Mouse (Mus musculus) CH12.LX (cell line): ENCODE data around the gene Nid2. TPM values are rescaled to one million over a fixed set of nuclear protein-coding genes. Genes with fewer than 3 reads are reported as not detected.

Experiments used
- DNase-seq: peaks from one replicate; pipeline ENCODE4 v3.0.0-alpha.2; 2013; ENCODE audit errors: extremely low read depth
- H3K27ac ChIP-seq: 2 replicates; pipeline ENCODE4 v1.5.1; 2012; ENCODE audit warnings: low read depth, mild to moderate bottlenecking, control low read depth, moderate library complexity; ENCODE audit not compliant: insufficient read depth
- H3K27me3 ChIP-seq: replicated peaks from 2 replicates; pipeline ENCODE3; 2012; ENCODE audit warnings: inconsistent platforms
- H3K36me3 ChIP-seq, 2 experiments: replicated peaks in 1 of 2; 2 replicates each; pipeline versions ENCODE3 to v1.6.1; 2012; ENCODE audit warnings: inconsistent platforms in 1 of 2, low read length in 1 of 2, mild to moderate bottlenecking in 1 of 2, mixed read lengths in 1 of 2, moderate library complexity in 1 of 2; ENCODE audit not compliant: control insufficient read depth in 1 of 2, insufficient read depth in 1 of 2
- H3K4me1 ChIP-seq, 2 experiments: 2 replicates each; pipeline ENCODE4 v1.6.1; 2012; ENCODE audit warnings: inconsistent platforms in 1 of 2, moderate library complexity in 1 of 2; ENCODE audit not compliant: insufficient read depth in 2 of 2, control insufficient read depth in 1 of 2
- H3K4me2 ChIP-seq: 2 replicates; pipeline ENCODE4 v1.6.1; 2012; ENCODE audit warnings: low read depth, mild to moderate bottlenecking, control low read depth; ENCODE audit not compliant: poor library complexity, insufficient read depth, severe bottlenecking
- H3K4me3 ChIP-seq, 3 experiments: fragments of 150-350 bp in 1 of 3; sonication (generic) in 1 of 3; replicated peaks in 1 of 3; 2 replicates each; pipeline versions ENCODE3 to v1.5.1; 2011 to 2012; ENCODE audit warnings: low read depth in 2 of 3, low read length in 2 of 3, mild to moderate bottlenecking in 2 of 3, moderate library complexity in 2 of 3, control low read depth in 1 of 3, improper control_type of control experiment in 1 of 3, inconsistent platforms in 1 of 3, mixed read lengths in 1 of 3; ENCODE audit not compliant: poor library complexity in 1 of 3
- H3K79me2 ChIP-seq: replicated peaks from 2 replicates; pipeline ENCODE4 v1.6.1; 2012; ENCODE audit warnings: mild to moderate bottlenecking, moderate library complexity; ENCODE audit not compliant: control insufficient read depth, poor library complexity, insufficient read depth, severe bottlenecking; ENCODE audit errors: extremely low read depth
- H3K9ac ChIP-seq: 2 replicates; pipeline ENCODE4 v1.6.1; 2012; ENCODE audit warnings: low read depth, mild to moderate bottlenecking, control low read depth, moderate library complexity; ENCODE audit not compliant: insufficient read depth
- H3K9me3 ChIP-seq: replicated peaks from 2 replicates; pipeline ENCODE3; 2012; ENCODE audit warnings: low read length, inconsistent platforms, mixed read lengths
- CHD1 ChIP-seq: IDR thresholded peaks from 2 replicates; pipeline ENCODE4 v1.6.1; 2012; ENCODE audit warnings: low read depth, low read length, improper control_type of control experiment, inconsistent platforms
- CHD2 ChIP-seq: IDR thresholded peaks from 2 replicates; pipeline ENCODE4 v1.6.1; 2011; ENCODE audit warnings: low read length, improper control_type of control experiment
- E2F4 ChIP-seq: IDR thresholded peaks from 2 replicates; pipeline ENCODE4 v1.6.1; 2011; ENCODE audit warnings: low read depth, low read length, improper control_type of control experiment; ENCODE audit not compliant: insufficient replicate concordance
- ELF1 ChIP-seq: IDR thresholded peaks from 2 replicates; pipeline ENCODE4 v1.6.1; 2014; ENCODE audit warnings: low read depth, mild to moderate bottlenecking, inconsistent platforms, low read length, improper control_type of control experiment
- EP300 ChIP-seq: IDR thresholded peaks from 2 replicates; pipeline ENCODE4 v1.6.1; 2011; ENCODE audit warnings: low read length, improper control_type of control experiment
- ETS1 ChIP-seq: conservative IDR thresholded peaks from 2 replicates; pipeline ENCODE4 v1.6.1; 2012; ENCODE audit warnings: low read depth, mild to moderate bottlenecking, inconsistent platforms, low read length, improper control_type of control experiment, moderate library complexity
- GABPA ChIP-seq: IDR thresholded peaks from 2 replicates; pipeline ENCODE4 v1.6.1; 2012; ENCODE audit warnings: low read depth, low read length, improper control_type of control experiment, inconsistent platforms; ENCODE audit not compliant: insufficient replicate concordance
- HCFC1 ChIP-seq: IDR thresholded peaks from 2 replicates; pipeline ENCODE4 v1.6.1; 2012; ENCODE audit warnings: low read depth, mild to moderate bottlenecking, inconsistent platforms, low read length, improper control_type of control experiment
- IRF4 ChIP-seq: IDR thresholded peaks from 2 replicates; pipeline ENCODE4 v1.6.1; 2014; ENCODE audit warnings: low read depth, mild to moderate bottlenecking, inconsistent platforms, low read length, improper control_type of control experiment
- JUN ChIP-seq: IDR thresholded peaks from 2 replicates; pipeline ENCODE4 v1.6.1; 2011; ENCODE audit warnings: low read depth, mild to moderate bottlenecking, low read length, improper control_type of control experiment, moderate library complexity; ENCODE audit not compliant: insufficient read depth
- JUND ChIP-seq: conservative IDR thresholded peaks from 2 replicates; pipeline ENCODE4 v1.6.1; 2011; ENCODE audit warnings: low read depth, low read length, improper control_type of control experiment
- KAT2A ChIP-seq: IDR thresholded peaks from 2 replicates; pipeline ENCODE4 v1.6.1; 2012; ENCODE audit warnings: low read length, improper control_type of control experiment, inconsistent platforms; ENCODE audit not compliant: insufficient replicate concordance
- MAX ChIP-seq: IDR thresholded peaks from 2 replicates; pipeline ENCODE4 v1.6.1; 2011; ENCODE audit warnings: low read length, improper control_type of control experiment
- MXI1 ChIP-seq: IDR thresholded peaks from 2 replicates; pipeline ENCODE4 v1.6.1; 2011; ENCODE audit warnings: mild to moderate bottlenecking, low read depth, low read length, improper control_type of control experiment
- MYC ChIP-seq: IDR thresholded peaks from 2 replicates; pipeline ENCODE4 v1.6.1; 2011; ENCODE audit warnings: low read depth, mild to moderate bottlenecking, improper control_type of control experiment, low read length
- NELFE ChIP-seq: IDR thresholded peaks from 2 replicates; pipeline ENCODE4 v1.6.1; 2011; ENCODE audit warnings: low read depth, low read length, improper control_type of control experiment
- NRF1 ChIP-seq: IDR thresholded peaks from 2 replicates; pipeline ENCODE4 v1.6.1; 2014; ENCODE audit warnings: low read depth, mild to moderate bottlenecking, inconsistent platforms, low read length, improper control_type of control experiment, moderate library complexity
- PAX5 ChIP-seq: IDR thresholded peaks from 2 replicates; pipeline ENCODE4 v1.6.1; 2012; ENCODE audit warnings: low read length, inconsistent platforms, mixed read lengths
- POLR2A ChIP-seq: IDR thresholded peaks from 2 replicates; pipeline ENCODE4 v1.6.1; 2011; ENCODE audit warnings: low read depth, mild to moderate bottlenecking, improper control_type of control experiment, low read length
- POLR2AphosphoS2 ChIP-seq: IDR thresholded peaks from 2 replicates; pipeline ENCODE4 v1.6.1; 2011; ENCODE audit warnings: low read depth, low read length, improper control_type of control experiment
- RAD21 ChIP-seq: IDR thresholded peaks from 2 replicates; pipeline ENCODE4 v1.6.1; 2011; ENCODE audit warnings: low read depth, mild to moderate bottlenecking, low read length, improper control_type of control experiment, moderate library complexity
- RCOR1 ChIP-seq: conservative IDR thresholded peaks from 2 replicates; pipeline ENCODE4 v1.6.1; 2012; ENCODE audit warnings: low read depth, mild to moderate bottlenecking, inconsistent platforms, low read length, improper control_type of control experiment
- SIN3A ChIP-seq: IDR thresholded peaks from 2 replicates; pipeline ENCODE4 v1.6.1; 2012; ENCODE audit warnings: low read length, improper control_type of control experiment, inconsistent platforms
- TBP ChIP-seq: conservative IDR thresholded peaks from 2 replicates; pipeline ENCODE4 v1.6.1; 2011; ENCODE audit warnings: low read depth, low read length, improper control_type of control experiment
- TCF12 ChIP-seq: IDR thresholded peaks from 2 replicates; pipeline ENCODE4 v1.6.1; 2014; ENCODE audit warnings: low read depth, mild to moderate bottlenecking, inconsistent platforms, low read length, improper control_type of control experiment
- UBTF ChIP-seq: IDR thresholded peaks from 2 replicates; pipeline ENCODE4 v1.6.1; 2012; ENCODE audit warnings: low read depth, mild to moderate bottlenecking, inconsistent platforms, low read length, improper control_type of control experiment, moderate library complexity
- USF1 ChIP-seq: IDR thresholded peaks from 2 replicates; pipeline ENCODE4 v1.6.1; 2014; ENCODE audit warnings: low read depth, mild to moderate bottlenecking, inconsistent platforms, low read length, improper control_type of control experiment
- ZC3H11A ChIP-seq: IDR thresholded peaks from 2 replicates; pipeline ENCODE4 v1.6.1; 2012; ENCODE audit warnings: low read depth, mild to moderate bottlenecking, inconsistent platforms, low read length, improper control_type of control experiment
- ZKSCAN1 ChIP-seq: IDR thresholded peaks from 2 replicates; pipeline ENCODE4 v1.6.1; 2012; ENCODE audit warnings: low read depth, inconsistent platforms, low read length, improper control_type of control experiment, borderline replicate concordance
- ZMIZ1 ChIP-seq: IDR thresholded peaks from 2 replicates; pipeline ENCODE4 v1.6.1; 2012; ENCODE audit warnings: low read depth, mild to moderate bottlenecking, inconsistent platforms, low read length, improper control_type of control experiment
- ZNF384 ChIP-seq: IDR thresholded peaks from 2 replicates; pipeline ENCODE4 v1.6.1; 2012; ENCODE audit warnings: low read depth, low read length, improper control_type of control experiment, inconsistent platforms
- dilution Hi-C: fragments of 300-500 bp; cut with MboI; formaldehyde crosslinking; loops from 2 replicates; pipeline ENCODE4 v1.14.3; 2020; ENCODE audit warnings: low sequenced_read_pairs; ENCODE audit not compliant: extremely low pct_unique_long_range_greater_than_20kb, extremely low pct_ligation_motif_present
- in situ Hi-C: fragments of 300-500 bp; cut with MboI; formaldehyde crosslinking; loops from 3 replicates; pipeline ENCODE4 v1.14.3; 2019; ENCODE audit warnings: low sequenced_read_pairs, low pct_ligation_motif_present, low pct_unique_long_range_greater_than_20kb, mixed read lengths
- polyA plus RNA-seq: library from polyadenylated mRNA; unstranded; fragments of >175 nt; gene quantifications from 2 replicates; pipeline ENCODE4 v1.2.1, GENCODE M21; 2012; ENCODE audit warnings: low read depth; ENCODE audit not compliant: insufficient read length
- total RNA-seq, 2 experiments: library from RNA; depleted of rRNA; stranded (reverse); fragments of 300-350 nt in 1 of 2; fragments of >200 nt in 1 of 2; gene quantifications; 2 replicates each; pipeline ENCODE4 v1.2.3; 2012 to 2014

Nid2 gene
- total RNA-seq (2012; rRNA removed) = 2.1 and 2.2 TPM in 2 replicates
- 0.58 and 0.80 TPM in 2 replicates for total RNA-seq (2014; rRNA removed)
- 1.3 and 1.5 TPM in 2 replicates for polyA plus RNA-seq

GRCm38 (mm10) chr14:19751025-19751771 is at the start of gene Nid2:
TSS of gene Nid2 (plus strand) at chr14:19751265.
- Histone ChIP-seq H3K4me1 (peaks cover 11 to 16% of the 10 kb centered on the region in 2 experiments), H3K36me3 (no peaks in the 10 kb centered on the region), H3K4me2 (peak within 1 kb of the TSS; percentile 71), H3K4me3 (peak within 1 kb of the TSS; percentile 46 to 69 (median 49)), H3K27me3 (peaks cover 2% of the 10 kb centered on the region), H3K79me2 (no peaks in the 10 kb centered on the region), H3K9me3 (no peaks in the 10 kb centered on the region), H3K27ac (no peak within 1 kb of the TSS), H3K9ac (no peak within 1 kb of the TSS)
- DNase-seq = peak; percentile 51
- TF ChIP-seq EP300 = no peak
- no peak for TF ChIP-seq RCOR1
- no peak for TF ChIP-seq ZNF384
- 0 out of 2 replicates have a peak, but pooled peaks have one; percentile 14 for TF ChIP-seq E2F4
- no peak for TF ChIP-seq UBTF
- peak; percentile 60; the same call in 1 of the 2 replicates for TF ChIP-seq MAX
- TF ChIP-seq CHD1 = no peak
- no peak for TF ChIP-seq JUND
- peak; percentile 34; the same call in 1 of the 2 replicates for TF ChIP-seq TCF12
- TF ChIP-seq USF1 = no peak
- 0 out of 2 replicates have a peak, but pooled peaks have one; percentile 22 for TF ChIP-seq TBP
- no peak for TF ChIP-seq KAT2A
- no peak for TF ChIP-seq JUN
- no peak for TF ChIP-seq GABPA
- TF ChIP-seq SIN3A = no peak
- TF ChIP-seq IRF4 = 0 out of 2 replicates have a peak, but pooled peaks have one; percentile 18
- 0 out of 2 replicates have a peak, but pooled peaks have one; percentile 1 for TF ChIP-seq NRF1
- TF ChIP-seq CHD2 = peak; percentile 61; the same call in 1 of the 2 replicates
- TF ChIP-seq POLR2A = peak; percentile 60; the same call in 1 of the 2 replicates
- no peak for TF ChIP-seq MYC
- no peak for TF ChIP-seq ZC3H11A
- TF ChIP-seq POLR2AphosphoS2 = no peak
- TF ChIP-seq ZMIZ1 = no peak
- no peak for TF ChIP-seq ETS1
- TF ChIP-seq MXI1 = peak; percentile 48; the same call in 1 of the 2 replicates
- TF ChIP-seq RAD21 = no peak
- TF ChIP-seq PAX5 = no peak
- 0 out of 2 replicates have a peak, but pooled peaks have one; percentile 9 for TF ChIP-seq ELF1
- no peak for TF ChIP-seq HCFC1
- no peak for TF ChIP-seq NELFE
- no peak for TF ChIP-seq ZKSCAN1
- in situ Hi-C loops = no loop called here
- dilution Hi-C loops = no loop called here
